Mouse (Mus musculus): Measurements from ENCODE around the gene Plekhg1. TPM values are rescaled to one million over a fixed set of nuclear protein-coding genes. Genes with fewer than 3 reads are reported as not detected.

Plekhg1 gene
- total and polyA plus RNA-seq, 2 experiments from 2014 or later = 4.1 to 14.3 TPM

GRCm38 (mm10) chr10:3867298-3867697 lies 127.1 kb downstream of the Plekhg1 start:
- no peak overlapping the region for H3K27ac ChIP-seq (ENCODE audit: low read depth)
- ATAC-seq (ENCODE audit: insufficient read depth, low read depth) (no peak), DNase-seq (ENCODE audit: low spot score) (no peak)
- H3K27me3 ChIP-seq (ENCODE audit: control insufficient read depth, insufficient read depth, low read length) = no peaks in the 10 kb centered on the region
- no peak overlapping the region for H3K4me3 ChIP-seq (ENCODE audit: low read depth, low read length)
- H3K9ac ChIP-seq (replicated peaks; ENCODE audit: low read depth, low read length) = no peak overlapping the region
- no peaks in the 10 kb centered on the region for H3K36me3 ChIP-seq (replicated peaks; ENCODE audit: control insufficient read depth, insufficient read depth, low read length)
- no peak for TF ChIP-seq CTCF (IDR thresholded peaks at IDR 0.05; ENCODE audit: low read depth)
- TF ChIP-seq EP300 (IDR thresholded peaks at IDR 0.05; ENCODE audit: low read depth) = no peak
- H3K4me1 ChIP-seq (ENCODE audit: control insufficient read depth, insufficient read depth) = no peaks in the 10 kb centered on the region
- no peaks in the 10 kb centered on the region for H3K9me3 ChIP-seq (replicated peaks; ENCODE audit: control insufficient read depth, low read length)
- H3K4me2 ChIP-seq (ENCODE audit: low read depth, low read length) = no peak overlapping the region

- WGBS = 62% methylated on average over 5 of the region's 5 CpGs
- DNase-seq (ENCODE audit: low spot score) = no peak
- Histone ChIP-seq H3K4me3 (ENCODE audit: low read depth, low read length) (no peak overlapping the region), H3K36me3 (replicated peaks; ENCODE audit: control insufficient read depth, insufficient read depth, low read length) (no peaks in the 10 kb centered on the region; the same call in 1 of the 2 replicates), H3K9me3 (replicated peaks; ENCODE audit: control insufficient read depth, low read length) (no peaks in the 10 kb centered on the region), H3K9ac (replicated peaks; ENCODE audit: low read depth, low read length) (no peak overlapping the region), H3K4me2 (ENCODE audit: low read depth, low read length) (no peak overlapping the region), H3K27me3 (ENCODE audit: control insufficient read depth, insufficient read depth, low read length) (no peaks in the 10 kb centered on the region), H3K4me1 (ENCODE audit: control insufficient read depth, insufficient read depth) (no peaks in the 10 kb centered on the region), H3K27ac (ENCODE audit: low read depth) (no peak overlapping the region)
- TF ChIP-seq CTCF (IDR thresholded peaks at IDR 0.05; ENCODE audit: low read depth) = no peak
- no peak for TF ChIP-seq EP300 (IDR thresholded peaks at IDR 0.05; ENCODE audit: low read depth)
- no peak for ATAC-seq (ENCODE audit: insufficient read depth, low read depth)
Measured at GRCm38 (mm10) chr10:3870828-3871227, 130.7 kb downstream of the Plekhg1 start.

GRCm38 (mm10) chr10:3873467-3873866 lies 133.3 kb downstream of the Plekhg1 start:
- Histone ChIP-seq H3K4me2 (ENCODE audit: low read depth, low read length) (no peak overlapping the region), H3K36me3 (replicated peaks; ENCODE audit: control insufficient read depth, insufficient read depth, low read length) (no peaks in the 10 kb centered on the region; the same call in 1 of the 2 replicates), H3K9me3 (replicated peaks; ENCODE audit: control insufficient read depth, low read length) (no peaks in the 10 kb centered on the region), H3K27me3 (ENCODE audit: control insufficient read depth, insufficient read depth, low read length) (no peaks in the 10 kb centered on the region), H3K4me1 (ENCODE audit: control insufficient read depth, insufficient read depth) (peaks cover 4% of the 10 kb centered on the region; the same call in 1 of the 2 replicates), H3K27ac (ENCODE audit: low read depth) (no peak overlapping the region), H3K4me3 (ENCODE audit: low read depth, low read length) (no peak overlapping the region), H3K9ac (replicated peaks; ENCODE audit: low read depth, low read length) (no peak overlapping the region)
- 91% methylated on average over 6 of the region's 6 CpGs for WGBS
- DNase-seq (ENCODE audit: low spot score) = no peak
- no peak for ATAC-seq (ENCODE audit: insufficient read depth, low read depth)
- no peak for TF ChIP-seq CTCF (IDR thresholded peaks at IDR 0.05; ENCODE audit: low read depth)
- TF ChIP-seq EP300 (IDR thresholded peaks at IDR 0.05; ENCODE audit: low read depth) = no peak

- Histone ChIP-seq H3K27ac (ENCODE audit: low read depth) (0 out of 2 replicates have a peak overlapping the region, but pooled peaks have one; percentile 15), H3K4me2 (ENCODE audit: low read depth, low read length) (no peak overlapping the region), H3K36me3 (replicated peaks; ENCODE audit: control insufficient read depth, insufficient read depth, low read length) (no peaks in the 10 kb centered on the region; the same call in 1 of the 2 replicates), H3K4me3 (ENCODE audit: low read depth, low read length) (no peak overlapping the region), H3K4me1 (ENCODE audit: control insufficient read depth, insufficient read depth) (peaks cover 7% of the 10 kb centered on the region; the same call in 1 of the 2 replicates), H3K9ac (replicated peaks; ENCODE audit: low read depth, low read length) (no peak overlapping the region), H3K27me3 (ENCODE audit: control insufficient read depth, insufficient read depth, low read length) (no peaks in the 10 kb centered on the region), H3K9me3 (replicated peaks; ENCODE audit: control insufficient read depth, low read length) (no peaks in the 10 kb centered on the region)
- no peak for TF ChIP-seq CTCF (IDR thresholded peaks at IDR 0.05; ENCODE audit: low read depth)
- TF ChIP-seq EP300 (IDR thresholded peaks at IDR 0.05; ENCODE audit: low read depth) = no peak
- WGBS = 84% methylated on average over 4 of the region's 4 CpGs
- ATAC-seq (ENCODE audit: insufficient read depth, low read depth) (peak; percentile 41; the same call in 1 of the 2 replicates), DNase-seq (ENCODE audit: low spot score) (peak; percentile 58)
Measured at GRCm38 (mm10) chr10:3877852-3878535, 137.8 kb downstream of the Plekhg1 start.

- H3K36me3 ChIP-seq (replicated peaks; ENCODE audit: control insufficient read depth, insufficient read depth, low read length) = no peaks in the 10 kb centered on the region
- no peak for DNase-seq (ENCODE audit: low spot score)
- no peaks in the 10 kb centered on the region for H3K9me3 ChIP-seq (replicated peaks; ENCODE audit: control insufficient read depth, low read length)
- 72% methylated on average over 2 of the region's 2 CpGs for WGBS
- no peak overlapping the region for H3K4me3 ChIP-seq (ENCODE audit: low read depth, low read length)
- H3K27me3 ChIP-seq (ENCODE audit: control insufficient read depth, insufficient read depth, low read length) = no peaks in the 10 kb centered on the region
- TF ChIP-seq EP300 (IDR thresholded peaks at IDR 0.05; ENCODE audit: low read depth) = no peak
- TF ChIP-seq CTCF (IDR thresholded peaks at IDR 0.05; ENCODE audit: low read depth) = no peak
- H3K4me1 ChIP-seq (ENCODE audit: control insufficient read depth, insufficient read depth) = peaks cover 7% of the 10 kb centered on the region; the same call in 1 of the 2 replicates
- no peak overlapping the region for H3K4me2 ChIP-seq (ENCODE audit: low read depth, low read length)
- H3K27ac ChIP-seq (ENCODE audit: low read depth) = no peak overlapping the region
- no peak overlapping the region for H3K9ac ChIP-seq (replicated peaks; ENCODE audit: low read depth, low read length)
- ATAC-seq (ENCODE audit: insufficient read depth, low read depth) = no peak
Measured at GRCm38 (mm10) chr10:3881179-3881578, 141.0 kb downstream of the Plekhg1 start.

- no peaks in the 10 kb centered on the region for H3K4me1 ChIP-seq (ENCODE audit: control insufficient read depth, insufficient read depth)
- H3K36me3 ChIP-seq (replicated peaks; ENCODE audit: control insufficient read depth, insufficient read depth, low read length) = no peaks in the 10 kb centered on the region
- no peak overlapping the region for H3K4me3 ChIP-seq (ENCODE audit: low read depth, low read length)
- H3K4me2 ChIP-seq (ENCODE audit: low read depth, low read length) = no peak overlapping the region
- no peaks in the 10 kb centered on the region for H3K9me3 ChIP-seq (replicated peaks; ENCODE audit: control insufficient read depth, low read length)
- TF ChIP-seq CTCF (IDR thresholded peaks at IDR 0.05; ENCODE audit: low read depth) = no peak
- no peak for TF ChIP-seq EP300 (IDR thresholded peaks at IDR 0.05; ENCODE audit: low read depth)
- H3K27me3 ChIP-seq (ENCODE audit: control insufficient read depth, insufficient read depth, low read length) = no peaks in the 10 kb centered on the region
- no peak overlapping the region for H3K27ac ChIP-seq (ENCODE audit: low read depth)
- no peak overlapping the region for H3K9ac ChIP-seq (replicated peaks; ENCODE audit: low read depth, low read length)
- no peak for ATAC-seq (ENCODE audit: insufficient read depth, low read depth)
- no peak for DNase-seq (ENCODE audit: low spot score)
- WGBS = 69% methylated on average over 4 of the region's 4 CpGs
Measured at GRCm38 (mm10) chr10:3888510-3888909, 148.3 kb downstream of the Plekhg1 start.
